Mouse (Mus musculus): ENCODE measurements around the gene Npvf. TPM values are rescaled to one million over a fixed set of nuclear protein-coding genes. Genes with fewer than 3 reads are reported as not detected.
"Not testable (repeated sequence)": the region's sequence is repeated elsewhere in the genome, so short reads cannot be mapped to it uniquely, and the experiment has no call there.

The Npvf gene
- polyA plus RNA-seq, 1 experiment from 2014 or later, result not detected

DNA sequence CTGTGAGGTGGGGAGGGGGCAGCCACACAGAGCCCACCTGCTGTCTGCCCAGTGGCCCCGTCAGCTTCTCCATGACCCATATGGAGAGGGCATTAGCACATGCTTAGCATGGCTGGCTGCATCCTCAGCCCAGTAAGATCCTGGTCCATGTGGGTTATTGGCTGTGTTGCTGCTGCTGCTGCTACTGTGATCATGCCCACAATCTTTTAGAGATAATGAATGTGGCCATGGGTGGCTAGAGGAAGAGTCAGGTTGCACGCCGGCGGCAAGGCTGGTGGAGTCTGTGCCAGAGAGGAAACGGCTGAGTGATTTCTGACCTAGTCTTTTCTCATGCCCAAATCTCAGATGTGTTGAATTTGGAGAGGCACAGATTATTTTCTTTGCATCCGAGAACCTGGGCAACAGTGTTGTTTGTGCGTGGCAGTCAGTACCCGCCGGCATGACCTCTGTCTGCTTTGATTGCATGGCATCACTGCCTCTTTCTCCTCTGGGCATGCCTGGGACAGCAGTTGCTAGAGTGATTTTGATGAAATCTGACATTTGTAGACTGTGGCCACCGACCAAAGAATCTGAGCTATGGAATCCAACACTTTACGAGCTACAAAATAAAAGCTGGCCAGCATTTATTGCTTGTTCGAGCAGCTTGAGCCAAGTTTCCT lies 8.8 kb upstream of the Npvf start:
- DNase-seq (ENCODE audit: low spot score), result no peak
- 83% methylated on average over 12 of the region's 12 CpGs for WGBS
- H3K4me3 ChIP-seq, result no peak overlapping the region
- no peaks in the 10 kb centered on the region for H3K36me3 ChIP-seq
- no peaks in the 10 kb centered on the region for H3K27me3 ChIP-seq (ENCODE audit: insufficient read depth, poor library complexity, severe bottlenecking)
- H3K9me3 ChIP-seq, result no peaks in the 10 kb centered on the region
- no peaks in the 10 kb centered on the region for H3K4me1 ChIP-seq (replicated peaks)
- H3K27ac ChIP-seq, result no peak overlapping the region

GRCm38 (mm10) chr6:50661729-50662128 lies 7.5 kb upstream of the Npvf start:
- WGBS, result 79% methylated on average over 7 of the region's 7 CpGs
- no peaks in the 10 kb centered on the region for H3K27me3 ChIP-seq (ENCODE audit: insufficient read depth, poor library complexity, severe bottlenecking)
- no peaks in the 10 kb centered on the region for H3K36me3 ChIP-seq
- H3K4me1 ChIP-seq (replicated peaks), result no peaks in the 10 kb centered on the region
- H3K4me3 ChIP-seq, result no peak overlapping the region
- H3K9me3 ChIP-seq, result no peaks in the 10 kb centered on the region
- H3K27ac ChIP-seq, result no peak overlapping the region
- DNase-seq (ENCODE audit: low spot score), result no peak

DNA sequence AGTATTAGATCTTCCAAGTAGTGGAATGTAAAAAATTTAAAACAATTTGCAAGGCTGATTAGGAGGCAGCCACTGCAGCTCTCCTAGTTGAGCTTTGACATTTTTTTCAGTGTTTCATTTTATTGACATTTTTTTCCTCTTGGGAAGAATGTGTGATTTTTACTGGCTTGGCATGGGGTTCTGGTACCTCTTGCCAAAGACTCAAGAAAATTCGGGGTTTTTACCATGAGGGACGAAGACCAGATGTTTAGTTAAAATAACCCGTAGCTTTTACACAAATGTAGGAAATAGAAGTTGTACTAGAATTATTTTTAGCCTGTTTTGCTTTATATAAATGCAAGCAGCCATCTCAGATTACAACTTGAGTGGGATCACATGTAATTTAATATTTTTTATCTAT lies 4.2 kb upstream of the Npvf start:
- Histone ChIP-seq H3K27me3 (ENCODE audit: insufficient read depth, poor library complexity, severe bottlenecking) (no peaks in the 10 kb centered on the region), H3K9me3 (no peaks in the 10 kb centered on the region), H3K36me3 (no peaks in the 10 kb centered on the region), H3K4me1 (replicated peaks) (no peaks in the 10 kb centered on the region), H3K4me3 (no peak overlapping the region), H3K27ac (no peak overlapping the region)
- no peak for DNase-seq (ENCODE audit: low spot score)
- 87% methylated on average over 3 of the region's 3 CpGs for WGBS

DNA sequence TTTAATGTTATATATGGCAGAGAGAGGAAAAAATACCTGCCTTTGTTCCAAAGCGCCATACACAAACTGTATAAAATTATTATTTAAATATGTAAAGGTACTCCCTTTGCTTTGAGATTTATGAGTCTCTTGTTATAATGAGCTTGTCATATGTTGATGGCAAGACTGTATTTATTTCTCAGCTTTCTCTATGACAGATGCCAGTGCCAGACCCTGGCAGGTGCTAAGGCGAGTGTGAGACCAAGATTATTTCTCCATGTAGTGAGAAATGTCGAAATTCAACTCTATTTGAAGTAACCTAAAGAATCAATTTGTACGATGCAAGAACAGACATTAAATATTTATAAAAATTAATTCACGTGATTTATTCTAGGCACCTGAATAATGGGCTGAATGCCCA lies 3.8 kb upstream of the Npvf start:
- H3K4me1 ChIP-seq (replicated peaks), result no peaks in the 10 kb centered on the region
- H3K27ac ChIP-seq, result no peak overlapping the region
- H3K9me3 ChIP-seq, result no peaks in the 10 kb centered on the region
- WGBS, result 88% methylated on average over 5 of the region's 5 CpGs
- H3K27me3 ChIP-seq (ENCODE audit: insufficient read depth, poor library complexity, severe bottlenecking), result no peaks in the 10 kb centered on the region
- no peak for DNase-seq (ENCODE audit: low spot score)
- no peak overlapping the region for H3K4me3 ChIP-seq
- no peaks in the 10 kb centered on the region for H3K36me3 ChIP-seq

GRCm38 (mm10) chr6:50656426-50656825 lies 2.2 kb upstream of the Npvf start:
- no peak for DNase-seq (ENCODE audit: low spot score)
- H3K27ac ChIP-seq, result no peak overlapping the region
- H3K4me3 ChIP-seq, result no peak overlapping the region
- no peaks in the 10 kb centered on the region for H3K36me3 ChIP-seq
- no peaks in the 10 kb centered on the region for H3K9me3 ChIP-seq
- no peaks in the 10 kb centered on the region for H3K4me1 ChIP-seq (replicated peaks)
- no peaks in the 10 kb centered on the region for H3K27me3 ChIP-seq (ENCODE audit: insufficient read depth, poor library complexity, severe bottlenecking)
- WGBS, result 96% methylated on average over 1 of the region's 1 CpGs

- Histone ChIP-seq H3K27me3 (ENCODE audit: insufficient read depth, poor library complexity, severe bottlenecking) (no peaks in the 10 kb centered on the region), H3K4me3 (no peak overlapping the region), H3K4me1 (replicated peaks) (no peaks in the 10 kb centered on the region), H3K9me3 (no peaks in the 10 kb centered on the region), H3K27ac (no peak overlapping the region), H3K36me3 (no peaks in the 10 kb centered on the region)
- no peak for DNase-seq (ENCODE audit: low spot score)
- whole genome bisulfite sequencing, result 92% methylated on average over 3 of the region's 3 CpGs
Measured at GRCm38 (mm10) chr6:50655925-50656324, 1.7 kb upstream of the Npvf start.

DNA sequence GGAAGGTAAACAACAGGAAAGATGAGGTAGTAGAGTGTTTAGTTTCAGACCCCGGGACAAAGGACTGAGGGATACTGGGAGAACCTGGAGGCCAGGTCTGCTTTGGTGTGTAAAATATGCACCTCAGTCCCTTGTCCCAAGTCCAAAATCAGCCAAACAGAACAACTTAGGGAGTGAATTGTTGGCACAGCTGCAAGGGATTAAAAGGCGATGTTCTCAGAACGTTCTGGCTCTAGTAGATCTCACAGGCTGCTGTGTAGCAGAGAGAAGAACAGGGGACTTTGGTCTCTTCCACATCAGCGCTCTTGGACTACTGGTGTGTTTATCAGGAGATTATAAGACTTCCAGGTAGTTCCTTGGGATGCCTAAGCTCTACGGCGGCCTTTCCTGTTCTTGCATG lies 6.6 kb downstream of the Npvf start:
- H3K27ac ChIP-seq, result no peak overlapping the region
- no peaks in the 10 kb centered on the region for H3K27me3 ChIP-seq (ENCODE audit: insufficient read depth, poor library complexity, severe bottlenecking)
- 79% methylated on average over 6 of the region's 6 CpGs for WGBS
- no peak for DNase-seq (ENCODE audit: low spot score)
- no peaks in the 10 kb centered on the region for H3K9me3 ChIP-seq
- H3K4me3 ChIP-seq, result no peak overlapping the region
- H3K4me1 ChIP-seq (replicated peaks), result peaks cover 14% of the 10 kb centered on the region
- H3K36me3 ChIP-seq, result no peaks in the 10 kb centered on the region

GRCm38 (mm10) chr6:50646659-50647058 lies 7.6 kb downstream of the Npvf start:
- Histone ChIP-seq H3K27ac (no peak overlapping the region), H3K27me3 (ENCODE audit: insufficient read depth, poor library complexity, severe bottlenecking) (no peaks in the 10 kb centered on the region), H3K36me3 (no peaks in the 10 kb centered on the region), H3K4me3 (no peak overlapping the region), H3K9me3 (no peaks in the 10 kb centered on the region), H3K4me1 (replicated peaks) (peaks cover 19% of the 10 kb centered on the region)
- no peak for DNase-seq (ENCODE audit: low spot score)
- 41% methylated on average over 3 of the region's 3 CpGs for WGBS

GRCm38 (mm10) chr6:50644701-50645100 lies 9.5 kb downstream of the Npvf start:
- Histone ChIP-seq H3K9me3 (no peaks in the 10 kb centered on the region), H3K27me3 (ENCODE audit: insufficient read depth, poor library complexity, severe bottlenecking) (no peaks in the 10 kb centered on the region), H3K27ac (no peak overlapping the region), H3K4me3 (no peak overlapping the region), H3K36me3 (no peaks in the 10 kb centered on the region), H3K4me1 (replicated peaks) (peaks cover 19% of the 10 kb centered on the region)
- WGBS, result 90% methylated on average over 3 of the region's 3 CpGs
- no peak for DNase-seq (ENCODE audit: low spot score)

DNA sequence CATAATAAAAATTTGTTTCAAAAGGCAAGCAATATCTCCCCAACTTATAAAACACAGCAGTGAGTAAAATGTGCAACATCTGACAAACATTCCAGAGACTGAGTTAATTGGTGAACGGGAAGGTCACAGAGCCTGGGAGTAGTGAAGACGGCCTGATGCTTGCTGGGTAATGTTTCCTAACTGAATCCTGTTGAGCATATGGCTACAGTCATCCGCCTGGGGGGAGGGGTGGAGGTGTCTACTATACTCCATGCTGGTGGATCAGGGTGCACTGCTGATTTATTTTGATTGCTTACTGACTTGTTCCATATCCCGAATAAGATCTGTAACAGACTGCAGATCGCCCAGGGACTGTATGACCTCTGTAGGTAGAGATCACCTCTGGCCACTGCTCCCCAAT lies 12.3 kb downstream of the Npvf start:
- no peak overlapping the region for H3K27ac ChIP-seq
- peaks cover 15% of the 10 kb centered on the region for H3K4me1 ChIP-seq (replicated peaks)
- peak; percentile 20 for DNase-seq (ENCODE audit: low spot score)
- H3K27me3 ChIP-seq (ENCODE audit: insufficient read depth, poor library complexity, severe bottlenecking), result no peaks in the 10 kb centered on the region
- H3K4me3 ChIP-seq, result no peak overlapping the region
- H3K36me3 ChIP-seq, result no peaks in the 10 kb centered on the region
- 76% methylated on average over 5 of the region's 5 CpGs for WGBS
- no peaks in the 10 kb centered on the region for H3K9me3 ChIP-seq

- no peaks in the 10 kb centered on the region for H3K27me3 ChIP-seq (ENCODE audit: insufficient read depth, poor library complexity, severe bottlenecking)
- no peak for DNase-seq (ENCODE audit: low spot score)
- no peak overlapping the region for H3K4me3 ChIP-seq
- H3K27ac ChIP-seq, result no peak overlapping the region
- peaks cover 15% of the 10 kb centered on the region for H3K4me1 ChIP-seq (replicated peaks)
- no peaks in the 10 kb centered on the region for H3K36me3 ChIP-seq
- WGBS, result 79% methylated on average over 4 of the region's 4 CpGs
- H3K9me3 ChIP-seq, result no peaks in the 10 kb centered on the region
Measured at GRCm38 (mm10) chr6:50640377-50640776, 13.9 kb downstream of the Npvf start.

- no peak overlapping the region for H3K27ac ChIP-seq
- H3K27me3 ChIP-seq (ENCODE audit: insufficient read depth, poor library complexity, severe bottlenecking), result no peaks in the 10 kb centered on the region
- 80% methylated on average over 2 of the region's 2 CpGs for WGBS
- peaks cover 15% of the 10 kb centered on the region for H3K4me1 ChIP-seq (replicated peaks)
- no peaks in the 10 kb centered on the region for H3K9me3 ChIP-seq
- no peaks in the 10 kb centered on the region for H3K36me3 ChIP-seq
- no peak for DNase-seq (ENCODE audit: low spot score)
- H3K4me3 ChIP-seq, result no peak overlapping the region
Measured at GRCm38 (mm10) chr6:50639656-50640055, 14.6 kb downstream of the Npvf start.

GRCm38 (mm10) chr6:50626170-50626569 lies 28.1 kb downstream of the Npvf start:
- H3K4me1 ChIP-seq (replicated peaks); H3K27ac ChIP-seq; H3K36me3 ChIP-seq; H3K9me3 ChIP-seq; H3K4me3 ChIP-seq; H3K27me3 ChIP-seq (ENCODE audit: insufficient read depth, poor library complexity, severe bottlenecking); DNase-seq (ENCODE audit: low spot score): not testable (repeated sequence)
- WGBS, result 72% methylated on average over 2 of the region's 2 CpGs

GRCm38 (mm10) chr6:50618273-50618672 lies 36.0 kb downstream of the Npvf start:
- DNase-seq (ENCODE audit: low spot score); H3K4me1 ChIP-seq (replicated peaks); H3K9me3 ChIP-seq; H3K27ac ChIP-seq; H3K4me3 ChIP-seq; H3K27me3 ChIP-seq (ENCODE audit: insufficient read depth, poor library complexity, severe bottlenecking); H3K36me3 ChIP-seq: not testable (repeated sequence)
- WGBS, result 74% methylated on average over 1 of the region's 1 CpGs

Data from hindbrain, embryonic 10.5 days (tissue).